Mouse (Mus musculus): ENCODE results near the gene Kirrel3. TPM values are rescaled to one million over a fixed set of nuclear protein-coding genes. Genes with fewer than 3 reads are reported as not detected.

Kirrel3 gene
- polyA plus RNA-seq, 1 experiment from 2014 or later = 0.72 TPM

DNA sequence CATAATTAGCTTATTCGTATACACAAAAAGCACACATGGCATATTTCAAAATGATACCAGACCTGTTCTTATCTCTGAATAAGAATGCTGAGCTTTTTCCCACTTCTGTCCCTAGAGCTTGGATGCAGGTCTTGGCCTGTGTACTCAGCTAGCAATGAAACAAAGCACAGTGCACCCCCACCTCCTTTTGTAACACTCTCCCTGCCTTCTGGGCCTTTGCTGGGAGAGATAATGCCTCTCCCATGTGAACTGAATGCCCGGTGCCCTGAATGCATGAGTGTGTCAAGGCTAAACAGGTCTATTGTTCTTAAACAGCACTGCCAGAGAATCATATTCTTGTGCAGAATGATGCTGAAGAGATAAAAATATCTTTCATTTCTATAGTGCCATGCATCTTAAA is 2.5 kb upstream of the Kirrel3 start:
- DNase-seq (ENCODE audit: low spot score) (no peak), ATAC-seq (no peak)
- TF ChIP-seq CTCF (IDR thresholded peaks at IDR 0.05) (no peak), EP300 (IDR thresholded peaks at IDR 0.05) (no peak)

DNA sequence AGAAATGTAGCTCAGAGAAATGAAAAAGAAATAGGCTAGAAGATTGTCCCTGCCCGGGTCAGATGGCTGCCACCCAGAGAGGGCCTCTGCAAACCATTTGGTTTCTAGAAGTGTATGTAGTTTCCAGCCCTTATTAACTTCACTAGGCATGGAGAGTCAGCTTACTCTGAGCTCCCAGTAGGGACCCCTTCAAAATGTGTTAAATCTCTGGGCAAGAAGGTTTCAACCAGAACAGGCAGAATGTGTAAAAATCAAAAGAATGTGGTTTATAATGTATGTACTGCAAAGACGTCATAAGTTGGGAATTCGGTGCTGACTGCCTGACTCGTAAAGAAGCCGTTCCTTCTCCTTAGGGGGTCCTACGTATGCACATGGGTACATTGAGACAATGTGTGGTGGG is 1.0 kb upstream of the Kirrel3 start:
- Histone ChIP-seq H3K4me1 (ENCODE audit: insufficient read depth, low read depth, low read length) (peaks cover 7% of the 10 kb centered on the region; the same call in 1 of the 2 replicates), H3K9ac (replicated peaks; ENCODE audit: low read depth) (no peak overlapping the region), H3K4me2 (replicated peaks; ENCODE audit: low read depth, low read length) (no peak overlapping the region), H3K9me3 (ENCODE audit: low read length) (no peaks in the 10 kb centered on the region), H3K36me3 (ENCODE audit: insufficient read depth, low read length) (no peaks in the 10 kb centered on the region), H3K27ac (ENCODE audit: low read length) (no peak overlapping the region), H3K4me3 (ENCODE audit: low read depth, low read length) (no peak overlapping the region), H3K27me3 (replicated peaks; ENCODE audit: insufficient read depth, low read length) (peaks cover 36% of the 10 kb centered on the region)
- 66% methylated on average over 6 of the region's 6 CpGs for WGBS
- no peak for TF ChIP-seq CTCF (IDR thresholded peaks at IDR 0.05)
- no peak for TF ChIP-seq EP300 (IDR thresholded peaks at IDR 0.05)
- DNase-seq (ENCODE audit: low spot score) = no peak
- ATAC-seq = no peak

More for the DNA sequence above, 2.5 kb upstream of the Kirrel3 start:
- Histone ChIP-seq H3K36me3 (ENCODE audit: insufficient read depth, low read length) (no peaks in the 10 kb centered on the region), H3K27ac (ENCODE audit: low read length) (no peak overlapping the region), H3K27me3 (replicated peaks; ENCODE audit: insufficient read depth, low read length) (peaks cover 30% of the 10 kb centered on the region), H3K4me1 (ENCODE audit: insufficient read depth, low read depth, low read length) (peaks cover 4% of the 10 kb centered on the region; the same call in 1 of the 2 replicates), H3K4me3 (ENCODE audit: low read depth, low read length) (no peak overlapping the region), H3K9ac (replicated peaks; ENCODE audit: low read depth) (no peak overlapping the region), H3K4me2 (replicated peaks; ENCODE audit: low read depth, low read length) (no peak overlapping the region), H3K9me3 (ENCODE audit: low read length) (no peaks in the 10 kb centered on the region)
- WGBS = 69% methylated on average over 2 of the region's 2 CpGs

DNA sequence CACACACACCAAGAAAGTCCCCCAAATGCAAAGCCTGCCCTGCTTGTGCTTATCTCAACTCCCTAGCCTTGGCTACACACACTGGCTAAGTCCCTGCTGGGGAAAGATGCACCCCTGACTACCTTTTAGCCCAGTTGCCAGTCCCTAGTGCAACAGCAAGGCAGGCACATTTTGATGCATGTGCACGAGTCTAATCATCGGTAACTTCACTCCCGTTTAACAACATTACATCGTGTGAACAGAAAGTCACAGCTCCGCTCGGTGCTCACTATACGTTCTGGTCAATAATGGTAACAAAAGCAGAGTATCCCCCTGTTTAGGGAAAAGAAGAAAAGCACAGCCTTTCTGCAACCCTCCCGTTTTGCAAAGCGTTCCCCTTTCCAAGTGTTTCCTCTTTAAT is 2.6 kb downstream of the Kirrel3 start:
- WGBS = 0% methylated on average over 9 of the region's 9 CpGs
- H3K9ac ChIP-seq (replicated peaks; ENCODE audit: low read depth) = no peak overlapping the region
- peaks cover 7% of the 10 kb centered on the region; the same call in 1 of the 2 replicates for H3K4me1 ChIP-seq (ENCODE audit: insufficient read depth, low read depth, low read length)
- no peak for TF ChIP-seq CTCF (IDR thresholded peaks at IDR 0.05)
- TF ChIP-seq EP300 (IDR thresholded peaks at IDR 0.05) = no peak
- no peaks in the 10 kb centered on the region for H3K9me3 ChIP-seq (ENCODE audit: low read length)
- H3K36me3 ChIP-seq (ENCODE audit: insufficient read depth, low read length) = no peaks in the 10 kb centered on the region
- no peak for ATAC-seq
- peak overlapping the region; percentile 95 for H3K4me2 ChIP-seq (replicated peaks; ENCODE audit: low read depth, low read length)
- H3K27me3 ChIP-seq (replicated peaks; ENCODE audit: insufficient read depth, low read length) = peaks cover 45% of the 10 kb centered on the region
- no peak for DNase-seq (ENCODE audit: low spot score)
- no peak overlapping the region for H3K27ac ChIP-seq (ENCODE audit: low read length)
- peak overlapping the region; percentile 61 for H3K4me3 ChIP-seq (ENCODE audit: low read depth, low read length)

DNA sequence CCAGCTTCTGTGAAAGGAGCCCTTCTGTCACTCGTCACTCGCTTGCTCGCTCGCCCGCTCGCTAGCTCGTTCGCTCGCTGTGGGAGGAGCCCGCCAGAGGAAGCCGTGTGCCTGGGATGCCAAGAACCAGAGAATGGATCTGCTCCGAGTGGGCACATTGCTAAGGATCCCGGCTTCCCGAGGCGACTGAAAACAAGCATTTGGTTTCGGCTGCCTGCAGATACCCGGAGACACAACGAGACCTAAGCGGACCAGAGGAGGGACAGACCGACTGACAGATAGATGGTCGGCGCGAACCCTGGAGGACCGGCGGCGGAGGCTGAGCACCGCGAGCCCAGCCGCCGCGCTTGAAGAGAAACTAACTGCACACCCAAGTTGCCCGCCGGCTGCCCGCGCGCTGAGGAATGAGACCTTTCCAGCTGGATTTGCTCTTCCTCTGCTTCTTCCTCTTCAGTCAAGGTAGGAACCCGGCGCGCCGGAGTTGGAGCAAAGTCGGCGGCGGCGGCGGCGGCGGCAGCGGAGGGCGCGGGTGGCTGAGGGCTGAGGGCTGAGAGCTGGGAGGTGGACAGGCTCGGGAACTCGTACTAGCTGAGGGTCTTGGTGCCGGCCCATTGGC is 3.1 kb downstream of the Kirrel3 start:
- Histone ChIP-seq H3K27ac (ENCODE audit: low read length) (no peak overlapping the region), H3K4me3 (ENCODE audit: low read depth, low read length) (peak overlapping the region; percentile 61), H3K9ac (replicated peaks; ENCODE audit: low read depth) (no peak overlapping the region), H3K4me1 (ENCODE audit: insufficient read depth, low read depth, low read length) (peaks cover 7% of the 10 kb centered on the region; the same call in 1 of the 2 replicates), H3K36me3 (ENCODE audit: insufficient read depth, low read length) (no peaks in the 10 kb centered on the region), H3K9me3 (ENCODE audit: low read length) (no peaks in the 10 kb centered on the region), H3K4me2 (replicated peaks; ENCODE audit: low read depth, low read length) (peak overlapping the region; percentile 95), H3K27me3 (replicated peaks; ENCODE audit: insufficient read depth, low read length) (peaks cover 45% of the 10 kb centered on the region)
- 0% methylated on average over 43 of the region's 53 CpGs for WGBS
- peak; percentile 64 for DNase-seq (ENCODE audit: low spot score)
- no peak for TF ChIP-seq EP300 (IDR thresholded peaks at IDR 0.05)
- no peak for TF ChIP-seq CTCF (IDR thresholded peaks at IDR 0.05)
- ATAC-seq = peak; percentile 54

DNA sequence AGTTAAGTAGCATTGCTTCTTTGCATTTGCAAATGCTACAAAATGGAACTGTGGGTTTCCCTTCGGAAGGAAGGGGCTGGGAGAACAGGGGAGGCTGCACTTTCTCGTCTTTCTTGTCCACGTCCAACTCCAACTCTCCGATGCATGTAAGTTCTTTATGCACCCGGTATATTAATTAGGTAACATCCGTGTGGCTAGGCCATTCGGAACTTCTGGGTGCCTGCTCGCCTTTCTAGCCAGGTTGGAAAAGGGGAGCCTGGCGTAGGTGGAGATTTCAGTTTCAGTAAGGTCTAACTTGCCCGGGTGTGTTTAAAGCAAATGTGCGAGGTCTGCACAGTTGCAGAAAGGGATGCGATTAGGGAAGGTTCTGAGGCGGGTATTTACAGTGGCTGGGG is 3.6 kb downstream of the Kirrel3 start:
- no peak overlapping the region for H3K9ac ChIP-seq (replicated peaks; ENCODE audit: low read depth)
- H3K4me1 ChIP-seq (ENCODE audit: insufficient read depth, low read depth, low read length) = peaks cover 7% of the 10 kb centered on the region; the same call in 1 of the 2 replicates
- no peak for DNase-seq (ENCODE audit: low spot score)
- 1% methylated on average over 13 of the region's 13 CpGs for WGBS
- H3K27me3 ChIP-seq (replicated peaks; ENCODE audit: insufficient read depth, low read length) = peaks cover 45% of the 10 kb centered on the region
- H3K4me2 ChIP-seq (replicated peaks; ENCODE audit: low read depth, low read length) = peak overlapping the region; percentile 95
- H3K4me3 ChIP-seq (ENCODE audit: low read depth, low read length) = peak overlapping the region; percentile 61
- no peak for TF ChIP-seq CTCF (IDR thresholded peaks at IDR 0.05)
- no peak for TF ChIP-seq EP300 (IDR thresholded peaks at IDR 0.05)
- H3K27ac ChIP-seq (ENCODE audit: low read length) = no peak overlapping the region
- H3K36me3 ChIP-seq (ENCODE audit: insufficient read depth, low read length) = no peaks in the 10 kb centered on the region
- no peak for ATAC-seq
- H3K9me3 ChIP-seq (ENCODE audit: low read length) = no peaks in the 10 kb centered on the region

DNA sequence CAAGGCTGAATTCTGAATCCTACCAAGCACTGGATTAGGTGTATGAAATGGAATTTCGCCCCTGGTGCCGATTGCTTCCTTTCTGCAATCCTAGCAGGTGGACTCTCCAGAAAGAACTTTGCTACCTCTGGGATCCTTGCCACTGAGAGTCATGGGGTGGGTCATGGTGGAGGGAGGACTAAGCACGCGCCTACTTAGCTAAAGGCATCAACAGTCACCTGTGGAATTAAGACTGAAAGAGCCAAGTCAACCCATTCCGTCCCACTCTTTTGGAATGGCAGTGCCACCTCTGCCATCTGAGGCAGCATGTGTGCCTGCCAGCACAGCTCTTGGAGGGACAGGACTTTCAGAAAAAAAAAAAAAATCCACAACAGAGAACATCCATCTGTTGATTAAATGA is 4.1 kb downstream of the Kirrel3 start:
- Histone ChIP-seq H3K27me3 (replicated peaks; ENCODE audit: insufficient read depth, low read length) (peaks cover 45% of the 10 kb centered on the region), H3K4me1 (ENCODE audit: insufficient read depth, low read depth, low read length) (peaks cover 7% of the 10 kb centered on the region; the same call in 1 of the 2 replicates), H3K27ac (ENCODE audit: low read length) (no peak overlapping the region), H3K9ac (replicated peaks; ENCODE audit: low read depth) (no peak overlapping the region), H3K9me3 (ENCODE audit: low read length) (no peaks in the 10 kb centered on the region), H3K36me3 (ENCODE audit: insufficient read depth, low read length) (no peaks in the 10 kb centered on the region), H3K4me2 (replicated peaks; ENCODE audit: low read depth, low read length) (peak overlapping the region; percentile 95), H3K4me3 (ENCODE audit: low read depth, low read length) (no peak overlapping the region)
- ATAC-seq (no peak), DNase-seq (ENCODE audit: low spot score) (no peak)
- no peak for TF ChIP-seq CTCF (IDR thresholded peaks at IDR 0.05)
- no peak for TF ChIP-seq EP300 (IDR thresholded peaks at IDR 0.05)
- 21% methylated on average over 5 of the region's 5 CpGs for WGBS

Data from lung, postnatal 0 days (tissue).